16 mouse cellular contexts compared by ENCODE assay signal in the genomic region with DNA sequence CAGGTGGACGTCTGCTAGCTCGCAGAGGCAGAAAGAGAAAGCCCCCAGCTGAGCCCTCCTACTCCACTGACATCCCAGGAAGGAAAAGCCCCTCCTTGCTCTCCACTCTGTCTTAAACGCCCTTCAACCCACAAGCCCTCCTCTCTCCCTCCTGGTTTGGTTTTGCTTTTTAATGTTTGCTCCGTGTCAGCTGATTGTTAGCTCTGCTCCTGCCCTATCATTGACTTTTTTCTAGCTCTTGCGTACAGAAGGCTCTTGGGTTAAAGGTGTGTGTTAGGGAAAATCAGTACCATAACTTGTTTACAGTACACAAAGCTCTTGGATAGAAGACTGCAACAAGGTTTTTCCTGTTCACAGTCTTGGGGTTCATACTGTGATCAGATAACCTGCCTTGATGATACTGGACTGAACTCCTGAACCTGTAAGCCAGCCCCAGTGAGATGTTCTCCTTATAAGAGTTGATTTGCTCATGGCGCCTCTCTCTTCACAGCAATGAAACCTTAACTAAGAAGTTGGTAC.
"Had no signal": no experiment of that assay in that cellular context is flagged by ENCODE, and none has a peak within 500 bp of the region (broad histone marks: within the 10 kb centered on the region; RNA-seq: fewer than 3 reads in every experiment).

No protein-coding gene starts in this region.

- ATAC-seq: intestine, postnatal 0 days; midbrain, embryonic 15.5 days had no signal

- H3K4me1 ChIP-seq: limb, embryonic 10.5 days; limb, embryonic 13.5 days; liver, embryonic 13.5 days; midbrain, embryonic 12.5 days; midbrain, embryonic 15.5 days; neural tube, embryonic 12.5 days had no signal

- H3K9me3 ChIP-seq: limb, embryonic 10.5 days; limb, embryonic 13.5 days; liver, embryonic 13.5 days; midbrain, embryonic 12.5 days; midbrain, embryonic 15.5 days; neural tube, embryonic 12.5 days had no signal

- DNase-seq: kidney, adult 2 months; kidney, postnatal 25 days; liver, embryonic 13.5 days; lung, adult 2 months; lung, postnatal 14 days; lung, postnatal 4 days; thymus, adult 18-20 months; thymus, postnatal 36 days had no signal

- H3K4me2 ChIP-seq: limb, embryonic 13.5 days; liver, embryonic 13.5 days; midbrain, embryonic 12.5 days; midbrain, embryonic 15.5 days; neural tube, embryonic 12.5 days had no signal

- H3K27ac ChIP-seq: kidney, postnatal 0 days; layer of hippocampus, adult 2 months; limb, embryonic 10.5 days; limb, embryonic 13.5 days; liver, embryonic 13.5 days; midbrain, embryonic 12.5 days; midbrain, embryonic 15.5 days; neural tube, embryonic 12.5 days had no signal

- H3K27me3 ChIP-seq: limb, embryonic 13.5 days; liver, embryonic 13.5 days; midbrain, embryonic 12.5 days; midbrain, embryonic 15.5 days; neural tube, embryonic 12.5 days had no signal

- H3K4me3 ChIP-seq: layer of hippocampus, adult 2 months; limb, embryonic 10.5 days; limb, embryonic 13.5 days; liver, embryonic 13.5 days; midbrain, embryonic 12.5 days; midbrain, embryonic 15.5 days; neural tube, embryonic 12.5 days had no signal

- H3K9ac ChIP-seq: limb, embryonic 13.5 days; liver, embryonic 13.5 days; midbrain, embryonic 12.5 days; midbrain, embryonic 15.5 days; neural tube, embryonic 12.5 days had no signal
